In genomic region chr13:6636976-6637375, GRCm38 (mm10) we compare ENCODE assay signal across 12 mouse cellular contexts. TPM values are rescaled to one million over a fixed set of nuclear protein-coding genes. Genes with fewer than 3 reads are reported as not detected.
DNase-seq lines count a peak whose midpoint lies in the region; ATAC-seq and TF ChIP-seq lines count a peak whose summit lies in the region.
"Had no signal": no experiment of that assay in that cellular context is flagged by ENCODE, and none has a peak within 500 bp of the region (broad histone marks: within the 10 kb centered on the region; RNA-seq: fewer than 3 reads in every experiment).

No protein-coding gene starts in this region.

- 0 out of 2 replicates have a peak, but pooled peaks have one; percentile 33 for ATAC-seq in hindbrain, embryonic 13.5 days (ENCODE audit: low FRiP score)
- no peak for ATAC-seq in hindbrain, postnatal 0 days
- ATAC-seq in granulocyte monocyte progenitor cell, adult 5-6 weeks (replicated peaks; ENCODE audit: poor library complexity, severe bottlenecking) = peak; percentile 17
- ATAC-seq in neutrophil, adult 5-6 weeks (ENCODE audit: extremely low read depth, insufficient number of reproducible peaks, low FRiP score, poor library complexity, severe bottlenecking) = peak; percentile 24; the same call in 1 of the 2 replicates

- no peak for TF ChIP-seq CTCF in hindbrain, postnatal 0 days (IDR thresholded peaks at IDR 0.05; ENCODE audit: low read depth)
- TF ChIP-seq CTCF in ES-Bruce4 (IDR thresholded peaks at IDR 0.05; ENCODE audit: low read depth, low read length) = no peak

- peaks cover 7% of the 10 kb centered on the region; the same call in 1 of the 2 replicates for H3K36me3 ChIP-seq in hindbrain, embryonic 13.5 days
- H3K36me3 ChIP-seq in hindbrain, postnatal 0 days (ENCODE audit: insufficient read depth, low read length) = no peaks in the 10 kb centered on the region
- H3K36me3 ChIP-seq in ES-Bruce4 (ENCODE audit: control insufficient read depth, insufficient read depth, low read length, poor library complexity, severe bottlenecking) = peaks cover 8% of the 10 kb centered on the region; the same call in 1 of the 2 replicates
- H3K36me3 ChIP-seq: limb, embryonic 13.5 days; lung, embryonic 15.5 days had no signal

- H3K9me3 ChIP-seq in hindbrain, embryonic 13.5 days = no peaks in the 10 kb centered on the region
- H3K9me3 ChIP-seq in hindbrain, postnatal 0 days (ENCODE audit: low read length) = no peaks in the 10 kb centered on the region
- peaks cover 4% of the 10 kb centered on the region; the same call in 1 of the 2 replicates for H3K9me3 ChIP-seq in ES-Bruce4 (replicated peaks; ENCODE audit: control insufficient read depth, insufficient read depth, low read length, poor library complexity, severe bottlenecking)
- H3K9me3 ChIP-seq: limb, embryonic 13.5 days; lung, embryonic 15.5 days had no signal

- no peak overlapping the region for H3K27ac ChIP-seq in hindbrain, embryonic 13.5 days
- H3K27ac ChIP-seq in hindbrain, postnatal 0 days = no peak overlapping the region
- H3K27ac ChIP-seq in ES-Bruce4 (ENCODE audit: insufficient read depth, low read length) = peak overlapping the region; percentile 78
- H3K27ac ChIP-seq: limb, embryonic 13.5 days; lung, embryonic 15.5 days had no signal

- H3K4me2 ChIP-seq in hindbrain, embryonic 13.5 days = no peak overlapping the region
- no peak overlapping the region for H3K4me2 ChIP-seq in hindbrain, postnatal 0 days (ENCODE audit: low read depth, low read length)
- H3K4me2 ChIP-seq: limb, embryonic 13.5 days; lung, embryonic 15.5 days had no signal

- H3K4me3 ChIP-seq in hindbrain, embryonic 13.5 days = no peak overlapping the region
- no peak overlapping the region for H3K4me3 ChIP-seq in hindbrain, postnatal 0 days (ENCODE audit: low read length)
- H3K4me3 ChIP-seq in ES-Bruce4 (ENCODE audit: low read depth, low read length) = no peak overlapping the region
- H3K4me3 ChIP-seq: limb, embryonic 13.5 days; lung, embryonic 15.5 days had no signal

- H3K9ac ChIP-seq in hindbrain, embryonic 13.5 days = no peak overlapping the region
- no peak overlapping the region for H3K9ac ChIP-seq in hindbrain, postnatal 0 days (replicated peaks; ENCODE audit: low read length)
- peak overlapping the region; percentile 47 for H3K9ac ChIP-seq in ES-Bruce4 (ENCODE audit: low read depth, poor library complexity, severe bottlenecking)
- H3K9ac ChIP-seq: limb, embryonic 13.5 days; lung, embryonic 15.5 days had no signal

- no peaks in the 10 kb centered on the region for H3K27me3 ChIP-seq in hindbrain, embryonic 13.5 days
- H3K27me3 ChIP-seq in hindbrain, postnatal 0 days (ENCODE audit: insufficient read depth, low read length) = no peaks in the 10 kb centered on the region
- H3K27me3 ChIP-seq in ES-Bruce4 (ENCODE audit: control insufficient read depth, insufficient read depth, low read length, poor library complexity, severe bottlenecking) = no peaks in the 10 kb centered on the region
- H3K27me3 ChIP-seq: limb, embryonic 13.5 days; lung, embryonic 15.5 days had no signal

- no peak for TF ChIP-seq POLR2A in ES-Bruce4 (IDR thresholded peaks at IDR 0.05; ENCODE audit: insufficient read depth, low read length)

- no peak for DNase-seq in hindbrain, postnatal 0 days (ENCODE audit: low spot score)
- no peak for DNase-seq in neural tube, embryonic 10.5 days (ENCODE audit: extremely low spot score, low spot score)
- no peak for DNase-seq in thymus, postnatal 14 days
- DNase-seq: gastrocnemius, postnatal 36 days; layer of hippocampus, postnatal 36 days; thymus, postnatal 4 days had no signal

- peaks cover 11% of the 10 kb centered on the region for H3K4me1 ChIP-seq in hindbrain, embryonic 13.5 days (replicated peaks)
- H3K4me1 ChIP-seq in hindbrain, postnatal 0 days (ENCODE audit: insufficient read depth, low read length) = no peaks in the 10 kb centered on the region
- H3K4me1 ChIP-seq in ES-Bruce4 (ENCODE audit: control insufficient read depth, insufficient read depth, low read length) = peaks cover 3% of the 10 kb centered on the region

- TF ChIP-seq EP300 in ES-Bruce4 (IDR thresholded peaks at IDR 0.05; ENCODE audit: insufficient read depth, low read depth, low read length) = no peak

- WGBS in hindbrain, embryonic 13.5 days = 76% methylated on average over 4 of the region's 4 CpGs
- WGBS in hindbrain, postnatal 0 days = 76% methylated on average over 4 of the region's 4 CpGs

RNA-seq across cellular contexts. Expression of gene Pfkp, which starts 11.6 kb away (rescaled TPM):
- polyA plus RNA-seq in hindbrain, embryonic 13.5 days (2015; fragmentation: Nextera tagmentation; extraction: Ambion mirVana) = 213 and 231 TPM in 2 replicates
- 179 and 233 TPM in 2 replicates for total RNA-seq in hindbrain, postnatal 0 days (2014; rRNA removed)
- 427 and 436 TPM in 2 replicates for polyA plus RNA-seq in hindbrain, postnatal 0 days (2015; fragmentation: Nextera tagmentation; extraction: Ambion mirVana)
- 101 and 108 TPM in 2 replicates for polyA plus RNA-seq in ES-Bruce4 (2011; ENCODE audit: insufficient read depth, insufficient read length, low read depth, missing spikeins)
- 39.4 and 54.3 TPM in 2 replicates for total RNA-seq in granulocyte monocyte progenitor cell, adult 5-6 weeks (2014; fragmentation: Nextera tagmentation)
- total RNA-seq in granulocyte monocyte progenitor cell, adult 5-6 weeks (2017) = 101 and 108 TPM in 2 replicates
- total RNA-seq in neutrophil, adult 5-6 weeks (2017) = 79.3 and 82.6 TPM in 2 replicates
